Mouse (Mus musculus): ENCODE data around the gene Uqcc2.

DNA sequence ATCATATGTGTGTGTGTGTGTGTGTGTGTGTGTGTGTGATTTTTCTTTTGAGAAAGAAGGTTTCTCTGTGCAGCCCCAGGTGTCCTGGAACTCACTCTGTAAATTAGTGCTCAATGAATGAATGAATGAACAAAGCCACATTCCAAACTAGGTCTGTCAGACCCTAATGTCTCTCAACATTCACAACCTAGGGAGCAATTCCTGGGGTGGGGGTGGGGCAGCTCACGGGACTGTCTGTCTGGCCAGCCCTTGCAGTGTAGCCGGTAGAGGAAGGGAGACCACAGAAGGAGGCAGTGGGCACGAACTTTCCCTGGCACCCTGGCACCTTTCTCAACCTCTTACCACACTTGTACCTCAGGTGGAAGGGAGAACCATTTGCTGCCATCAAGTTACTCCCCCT is 999 bp upstream of the Uqcc2 start:
- no peak for TF ChIP-seq POLR2A (IDR thresholded peaks at IDR 0.05; ENCODE audit: borderline replicate concordance, control insufficient read depth, low read depth, low read length)
- no peak for TF ChIP-seq CTCF (IDR thresholded peaks at IDR 0.05; ENCODE audit: control insufficient read depth, insufficient read depth, low read length)

Measured in bone marrow, adult 2 months (tissue).